Mouse (Mus musculus): ENCODE data around the gene Tmc5. TPM values are rescaled to one million over a fixed set of nuclear protein-coding genes. Genes with fewer than 3 reads are reported as not detected.
A peak's percentile ranks its signal among the peaks of the same experiment; 100 is the strongest.

The Tmc5 gene
- total RNA-seq (2021) = under 1 TPM; 0.14 to 0.26 TPM

- no peak for DNase-seq (ENCODE audit: low spot score)
- intact Hi-C loops (cut with DNase I) = loop anchor here (10.0 kb wide), 1 partner anchor 398 kb away; the partner anchor contains the start of gene Gprc5b
These were observed at the start of gene Tmc5 for GRCm38 (mm10) chr7:118597201-118597600. Gene Tmc5, plus strand, starts transcription at chr7:118597297.

GRCm38 (mm10) chr7:118547451-118547850, 49.6 kb upstream of the Tmc5 start:
- no peak for DNase-seq (ENCODE audit: low spot score)
- intact Hi-C loops (cut with DNase I) = no loop called here

- no peak for DNase-seq (ENCODE audit: low spot score)
- intact Hi-C loops (cut with DNase I) = no loop called here
These were observed 43.2 kb upstream of the Tmc5 start for GRCm38 (mm10) chr7:118553881-118554280.

GRCm38 (mm10) chr7:118554290-118554689, 42.8 kb upstream of the Tmc5 start:
- no peak for DNase-seq (ENCODE audit: low spot score)
- intact Hi-C loops (cut with DNase I) = no loop called here

- DNase-seq (ENCODE audit: low spot score) = no peak
- intact Hi-C loops (cut with DNase I) = no loop called here
These were observed 28.0 kb upstream of the Tmc5 start for GRCm38 (mm10) chr7:118569121-118569543.

- DNase-seq (ENCODE audit: low spot score) = no peak
These were observed 25.7 kb upstream of the Tmc5 start for GRCm38 (mm10) chr7:118571350-118571749.

GRCm38 (mm10) chr7:118572039-118572438, 25.1 kb upstream of the Tmc5 start:
- DNase-seq (ENCODE audit: low spot score) = no peak
- intact Hi-C loops (cut with DNase I) = no loop called here

More at GRCm38 (mm10) chr7:118571350-118571749, 25.7 kb upstream of the Tmc5 start:
- intact Hi-C loops (cut with DNase I) = no loop called here

- intact Hi-C loops (cut with DNase I) = no loop called here
- DNase-seq (ENCODE audit: low spot score) = no peak
These were observed 18.8 kb upstream of the Tmc5 start for GRCm38 (mm10) chr7:118578269-118578668.

GRCm38 (mm10) chr7:118579938-118580337, 17.2 kb upstream of the Tmc5 start:
- intact Hi-C loops (cut with DNase I) = no loop called here
- DNase-seq (ENCODE audit: low spot score) = no peak

- intact Hi-C loops (cut with DNase I) = no loop called here
These were observed 13.3 kb upstream of the Tmc5 start for GRCm38 (mm10) chr7:118583821-118584220.

GRCm38 (mm10) chr7:118584257-118584907, 12.7 kb upstream of the Tmc5 start, which contains the start of gene Tmc7:
Gene Tmc7, minus strand, starts transcription at chr7:118584736.
- DNase-seq (ENCODE audit: low spot score) = peak; percentile 19
- intact Hi-C loops (cut with DNase I) = no loop called here

More at GRCm38 (mm10) chr7:118583821-118584220, 13.3 kb upstream of the Tmc5 start:
- DNase-seq (ENCODE audit: low spot score) = no peak

- no peak for DNase-seq (ENCODE audit: low spot score)
- intact Hi-C loops (cut with DNase I) = no loop called here
These were observed 12.2 kb upstream of the Tmc5 start for GRCm38 (mm10) chr7:118584926-118585325.

GRCm38 (mm10) chr7:118585856-118586255, 11.2 kb upstream of the Tmc5 start:
- intact Hi-C loops (cut with DNase I) = no loop called here
- DNase-seq (ENCODE audit: low spot score) = peak; percentile 24

GRCm38 (mm10) chr7:118590726-118591305, 6.3 kb upstream of the Tmc5 start:
- DNase-seq (ENCODE audit: low spot score) = no peak
- intact Hi-C loops (cut with DNase I) = loop anchor here (5.0 to 10.0 kb wide), 2 partner anchors 144 to 404 kb away; partner anchors contain the start of genes Gprc5b and Syt17

GRCm38 (mm10) chr7:118592146-118592545, 5.0 kb upstream of the Tmc5 start:
- no peak for DNase-seq (ENCODE audit: low spot score)
- intact Hi-C loops (cut with DNase I) = loop anchor here (5.0 to 10.0 kb wide), 2 partner anchors 145 to 403 kb away; partner anchors contain the start of genes Gprc5b and Syt17

GRCm38 (mm10) chr7:118593567-118594407, 3.3 kb upstream of the Tmc5 start:
- intact Hi-C loops (cut with DNase I) = loop anchor here (2.0 to 10.0 kb wide), 3 partner anchors 95 to 401 kb away; partner anchors contain the start of genes Gprc5b and Syt17
- no peak for DNase-seq (ENCODE audit: low spot score)

GRCm38 (mm10) chr7:118594611-118595010, 2.5 kb upstream of the Tmc5 start:
- intact Hi-C loops (cut with DNase I) = loop anchor here (2.0 to 10.0 kb wide), 3 partner anchors 94 to 400 kb away; partner anchors contain the start of genes Gprc5b and Syt17
- no peak for DNase-seq (ENCODE audit: low spot score)

- intact Hi-C loops (cut with DNase I) = loop anchor here (2.0 to 10.0 kb wide), 2 partner anchors 94 to 400 kb away; partner anchors contain the start of gene Gprc5b
These were observed 1.9 kb upstream of the Tmc5 start for GRCm38 (mm10) chr7:118595228-118595627.

GRCm38 (mm10) chr7:118596271-118596670, 826 bp upstream of the Tmc5 start:
- intact Hi-C loops (cut with DNase I) = loop anchor here (10.0 kb wide), 1 partner anchor 399 kb away; the partner anchor contains the start of gene Gprc5b
- no peak for DNase-seq (ENCODE audit: low spot score)

More at GRCm38 (mm10) chr7:118595228-118595627, 1.9 kb upstream of the Tmc5 start:
- DNase-seq (ENCODE audit: low spot score) = peak; percentile 64

Measured in heart, postnatal 25 days (tissue).